Mouse (Mus musculus): Measurements from ENCODE around the gene Ap1ar.

Ap1ar gene

GRCm38 (mm10) chr3:127837154-127837865 is at the start of gene Ap1ar:
Gene Ap1ar (minus strand): TSS chr3:127837523.
- peak; percentile 96 for DNase-seq (ENCODE audit: extremely low read depth, insufficient read length, low spot score)

- DNase-seq (ENCODE audit: extremely low read depth, insufficient read length, low spot score) = no peak
These were observed 44.4 kb upstream of the Ap1ar start for GRCm38 (mm10) chr3:127881684-127882083.

- DNase-seq (ENCODE audit: extremely low read depth, insufficient read length, low spot score) = no peak
These were observed 42.6 kb upstream of the Ap1ar start for GRCm38 (mm10) chr3:127879968-127880367.

GRCm38 (mm10) chr3:127875509-127875908 is 38.2 kb upstream of the Ap1ar start:
- DNase-seq (ENCODE audit: extremely low read depth, insufficient read length, low spot score) = no peak

- no peak for DNase-seq (ENCODE audit: extremely low read depth, insufficient read length, low spot score)
These were observed 37.7 kb upstream of the Ap1ar start for GRCm38 (mm10) chr3:127875059-127875458.

DNA sequence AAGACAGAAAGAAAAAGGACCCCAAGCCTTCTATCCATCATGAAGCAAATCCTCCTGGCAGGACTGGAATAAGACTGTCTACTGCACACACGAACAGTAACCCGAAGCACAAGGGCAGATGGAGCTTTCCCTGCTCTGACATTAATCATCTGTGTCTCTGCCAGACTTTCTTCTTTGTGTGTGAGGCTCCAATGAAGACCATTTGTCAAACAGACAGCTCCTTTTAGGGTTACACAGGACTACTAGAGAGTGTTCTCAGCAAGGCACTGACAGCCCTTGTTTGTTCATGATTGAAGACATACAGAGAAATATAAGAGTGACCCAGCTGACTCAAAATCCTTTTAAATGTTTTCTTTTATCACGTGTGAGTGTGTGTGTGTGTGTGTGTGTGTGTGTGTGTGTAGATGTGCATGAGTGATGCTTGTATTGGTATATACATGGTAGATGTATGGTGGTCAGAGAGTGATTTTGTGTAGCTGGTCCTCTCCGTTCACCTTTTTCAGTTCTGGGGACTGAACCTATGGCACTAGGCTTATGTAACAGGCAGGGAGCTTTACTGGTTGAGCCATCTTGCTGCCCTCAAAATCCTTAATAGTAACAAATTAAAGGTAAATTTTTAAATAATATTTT is 37.0 kb upstream of the Ap1ar start:
- DNase-seq (ENCODE audit: extremely low read depth, insufficient read length, low spot score) = no peak

DNA sequence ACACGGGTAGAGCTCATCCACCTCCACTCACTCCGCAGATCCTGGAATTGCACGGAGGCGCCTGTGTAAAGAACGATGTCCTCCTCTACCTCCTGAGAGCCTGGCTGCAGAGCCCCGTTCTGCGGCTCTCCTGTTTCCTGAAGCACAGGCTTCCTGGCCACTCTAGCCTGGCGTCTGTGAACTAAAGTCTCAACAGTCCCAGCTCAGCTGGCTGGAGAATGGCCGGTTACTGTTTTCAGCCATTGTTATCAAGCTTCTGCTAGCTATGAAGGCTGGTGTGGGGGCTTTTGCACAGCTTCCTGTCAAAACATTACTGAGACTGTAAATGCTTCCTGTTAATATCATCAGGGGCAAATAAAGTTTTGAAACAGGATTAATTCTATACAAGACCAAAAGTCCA is 34.3 kb upstream of the Ap1ar start:
- DNase-seq (ENCODE audit: extremely low read depth, insufficient read length, low spot score) = no peak

GRCm38 (mm10) chr3:127868880-127869279 is 31.6 kb upstream of the Ap1ar start:
- no peak for DNase-seq (ENCODE audit: extremely low read depth, insufficient read length, low spot score)

DNA sequence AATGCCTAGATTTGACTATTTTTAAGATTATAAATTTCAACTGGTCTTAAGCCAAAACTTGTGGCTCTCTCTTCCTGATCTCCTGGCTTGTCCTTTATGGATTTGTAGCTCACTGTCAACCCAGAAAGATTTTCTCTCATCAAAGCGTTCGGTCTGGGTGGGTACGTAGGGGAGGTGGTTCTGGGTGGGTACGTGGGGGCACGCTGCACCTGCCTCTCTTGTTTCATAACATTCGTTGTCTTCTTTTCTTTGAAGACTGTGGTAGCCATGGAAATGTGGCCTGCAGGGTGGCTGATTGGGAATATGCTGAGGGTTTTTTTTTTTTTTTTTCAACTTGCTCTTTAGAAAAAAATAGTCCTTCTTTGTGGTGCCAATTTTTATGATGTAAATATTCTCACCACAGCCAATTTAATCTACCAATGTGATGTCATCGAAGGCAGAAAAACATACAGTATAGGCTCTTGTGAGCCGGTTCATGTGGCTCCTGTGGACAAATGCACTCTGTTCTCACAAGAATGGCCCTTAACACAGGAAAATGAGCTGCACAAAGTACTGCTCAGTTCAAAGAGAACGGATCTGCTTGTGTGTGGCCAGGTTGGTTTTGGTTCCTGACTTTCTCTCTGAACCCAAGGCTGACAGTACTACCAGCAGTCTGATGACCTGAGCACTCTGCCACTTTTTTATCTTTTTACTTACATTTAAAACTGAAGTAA is 30.9 kb upstream of the Ap1ar start:
- no peak for DNase-seq (ENCODE audit: extremely low read depth, insufficient read length, low spot score)

DNA sequence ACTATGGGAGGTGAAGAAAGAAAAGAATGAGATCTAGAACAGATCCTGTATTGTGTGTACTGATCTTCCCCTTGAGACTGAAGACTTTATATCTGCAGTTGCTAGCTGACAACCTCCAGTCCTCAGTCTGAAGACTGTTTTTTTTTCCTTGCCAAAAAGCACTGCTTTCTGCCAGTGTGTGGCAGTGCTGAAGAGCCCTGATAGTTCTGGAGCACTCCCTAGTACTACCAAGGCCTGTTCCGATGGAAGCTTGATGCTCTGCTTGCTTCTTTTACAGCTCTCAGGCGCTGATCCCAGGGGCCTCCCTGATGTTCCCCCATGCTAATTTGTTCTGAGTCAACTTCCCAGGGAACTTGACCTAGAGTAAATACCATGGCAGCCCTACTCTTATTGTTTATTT is 26.9 kb upstream of the Ap1ar start:
- no peak for DNase-seq (ENCODE audit: extremely low read depth, insufficient read length, low spot score)

DNA sequence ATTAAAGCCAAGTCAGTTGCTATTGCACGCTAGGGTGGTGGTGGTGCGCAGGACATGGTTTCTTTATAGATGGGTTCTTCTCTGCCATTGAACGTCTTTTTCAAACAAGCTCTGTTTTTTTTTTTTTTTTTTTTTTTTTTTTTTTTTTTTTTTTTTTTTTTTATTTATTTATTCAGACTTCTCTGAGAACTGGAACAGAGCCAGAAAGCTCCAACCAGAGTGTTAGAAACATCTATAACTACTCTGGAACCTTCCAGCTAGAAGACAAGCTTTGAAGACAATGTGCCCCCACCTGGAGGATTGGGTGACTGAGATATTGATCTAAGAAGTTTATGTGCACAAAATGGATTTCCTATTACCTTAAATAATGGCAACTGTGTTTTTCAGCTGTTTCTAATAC is 26.2 kb upstream of the Ap1ar start:
- DNase-seq (ENCODE audit: extremely low read depth, insufficient read length, low spot score) = no peak

DNA sequence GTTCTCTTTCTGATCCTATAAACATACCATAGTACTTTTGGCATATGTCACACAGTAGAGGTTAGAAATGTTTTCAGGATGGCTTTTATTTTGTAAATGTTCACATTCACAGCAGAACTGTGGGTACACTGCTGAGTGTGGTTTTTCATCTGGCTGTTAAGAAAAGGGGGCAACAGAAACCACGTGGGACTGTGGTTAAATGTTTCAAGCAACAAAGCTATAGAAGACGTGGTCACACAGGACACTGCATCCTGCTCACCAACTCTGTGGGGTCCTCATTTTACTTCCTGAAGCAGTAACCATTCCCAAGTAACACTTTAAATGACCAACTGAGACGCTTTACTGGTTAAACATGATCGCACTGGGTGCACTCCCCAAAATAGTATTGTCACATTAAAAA is 25.2 kb upstream of the Ap1ar start:
- DNase-seq (ENCODE audit: extremely low read depth, insufficient read length, low spot score) = no peak

- DNase-seq (ENCODE audit: extremely low read depth, insufficient read length, low spot score) = no peak
These were observed 24.0 kb upstream of the Ap1ar start for GRCm38 (mm10) chr3:127861340-127861739.

DNA sequence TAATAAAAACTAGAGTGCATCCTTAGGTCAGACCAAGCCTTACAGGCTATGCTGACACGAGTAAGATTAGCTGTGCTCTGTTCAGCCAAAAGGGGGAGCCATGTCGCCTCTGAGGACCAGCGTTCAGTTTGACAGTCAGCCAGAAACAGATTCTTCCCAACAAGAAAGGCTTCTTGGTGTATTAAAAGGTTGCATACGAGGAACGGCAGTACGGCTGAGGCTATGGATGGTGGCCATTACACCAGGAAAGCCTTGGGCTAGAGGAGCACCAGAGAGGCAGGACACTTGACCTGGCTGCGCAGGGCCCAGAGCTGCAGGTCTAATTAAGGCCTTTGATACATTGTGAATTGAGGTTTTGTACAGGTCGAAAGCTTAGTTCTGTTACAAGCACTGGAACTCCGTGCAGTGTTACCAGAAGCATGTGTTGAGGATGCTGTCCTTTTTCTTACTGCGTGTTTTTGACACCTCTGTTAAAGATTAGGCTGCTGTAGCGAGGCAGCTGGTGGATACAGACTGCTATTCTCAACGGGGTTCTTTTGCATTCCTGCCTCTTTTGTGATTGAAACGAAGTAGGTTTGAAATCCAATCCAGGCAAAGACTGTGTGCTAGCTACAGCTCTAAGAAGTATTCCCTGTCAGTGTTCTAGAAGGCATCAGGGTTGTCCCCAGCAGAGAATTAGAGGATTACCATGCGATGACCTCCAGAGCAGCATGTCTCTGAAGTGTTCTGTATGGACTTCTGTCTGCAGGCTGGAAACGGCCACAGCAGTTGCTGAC is 16.3 kb upstream of the Ap1ar start:
- DNase-seq (ENCODE audit: extremely low read depth, insufficient read length, low spot score) = peak; percentile 53

GRCm38 (mm10) chr3:127852722-127853121 is 15.4 kb upstream of the Ap1ar start:
- DNase-seq (ENCODE audit: extremely low read depth, insufficient read length, low spot score) = no peak

- no peak for DNase-seq (ENCODE audit: extremely low read depth, insufficient read length, low spot score)
These were observed 13.7 kb upstream of the Ap1ar start for GRCm38 (mm10) chr3:127850776-127851646.

DNA sequence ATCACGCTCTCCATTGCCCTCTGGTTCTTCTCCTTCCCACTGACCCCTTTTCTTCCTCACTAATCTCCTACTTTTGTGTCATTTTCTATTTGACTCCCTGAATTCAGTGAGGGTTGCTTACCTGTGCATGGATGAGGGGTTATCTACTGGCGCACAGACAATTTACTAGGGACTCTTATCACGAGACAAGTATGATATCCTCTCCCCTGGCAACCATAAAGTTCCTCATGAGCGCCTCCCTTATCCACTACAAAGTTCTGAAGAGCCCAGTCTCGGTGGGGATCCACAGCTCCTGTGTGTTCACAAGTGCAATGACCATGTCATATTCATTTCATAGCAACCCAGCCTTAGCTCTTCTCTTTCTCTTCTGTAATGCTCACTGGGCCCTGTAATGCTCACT is 12.6 kb upstream of the Ap1ar start:
- DNase-seq (ENCODE audit: extremely low read depth, insufficient read length, low spot score) = no peak

DNA sequence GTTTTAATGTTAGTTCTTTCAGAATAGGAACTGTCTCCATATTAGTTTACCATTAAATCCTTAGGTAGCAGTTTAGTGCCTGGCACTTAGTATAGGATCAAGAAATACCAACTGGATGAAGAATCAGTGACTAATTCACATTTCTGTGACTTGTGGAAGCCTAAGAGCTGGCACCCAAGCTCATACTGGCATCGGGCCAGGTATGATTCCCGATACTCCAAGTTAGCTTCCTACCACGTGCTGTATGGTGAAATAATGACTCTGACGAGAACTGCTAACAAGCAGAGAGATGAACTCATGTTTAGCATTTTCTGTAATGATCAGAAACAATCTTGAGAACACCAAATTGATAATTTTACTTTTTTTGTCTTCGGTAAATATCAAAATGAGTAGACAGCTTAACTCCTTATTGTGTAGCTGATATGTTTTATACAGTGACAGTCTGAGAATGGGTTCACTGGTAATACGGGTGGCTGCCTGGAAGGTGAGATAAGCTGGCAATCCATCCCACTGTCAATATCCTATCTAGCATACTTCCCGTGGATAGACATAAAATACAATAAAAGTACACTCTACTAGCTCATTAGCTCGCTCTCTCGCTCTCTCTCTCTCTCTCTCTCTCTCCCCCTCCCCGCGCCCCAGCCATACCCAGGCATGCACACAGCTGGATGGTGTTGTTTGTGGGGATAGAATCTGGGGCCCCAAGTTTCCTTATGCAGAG is 10.9 kb upstream of the Ap1ar start:
- peak; percentile 61 for DNase-seq (ENCODE audit: extremely low read depth, insufficient read length, low spot score)

- DNase-seq (ENCODE audit: extremely low read depth, insufficient read length, low spot score) = peak; percentile 25
These were observed 6.6 kb upstream of the Ap1ar start for GRCm38 (mm10) chr3:127843941-127844327.

All from 3134 (cell line).